Mouse (Mus musculus): Measurements from ENCODE around the gene Rln1. TPM values are rescaled to one million over a fixed set of nuclear protein-coding genes. Genes with fewer than 3 reads are reported as not detected.

Rln1 gene
- total RNA-seq, 2 experiments from 2014 or later, result 2.2 to 4.1 TPM

GRCm38 (mm10) chr19:29368041-29368440, 33.6 kb upstream of the Rln1 start:
- no peak overlapping the region for H3K27ac ChIP-seq
- H3K4me3 ChIP-seq, result no peak overlapping the region
- no peak for TF ChIP-seq CTCF (conservative IDR thresholded peaks at IDR 0.05)
- DNase-seq (ENCODE audit: low spot score in 2 of 2), result no peak

GRCm38 (mm10) chr19:29366969-29367622, 32.6 kb upstream of the Rln1 start, which contains the start of the genes Plgrkt and Cd274:
TSS of gene Plgrkt (minus strand) at chr19:29367390.
TSS of gene Cd274 (plus strand) at chr19:29367455.
- Histone ChIP-seq H3K4me3 (peak within 1 kb of the TSS; percentile 75), H3K27ac (peak within 1 kb of the TSS; percentile 72)
- TF ChIP-seq CTCF (conservative IDR thresholded peaks at IDR 0.05), result no peak
- DNase-seq (ENCODE audit: low spot score in 2 of 2), result peak; percentile 22 to 36

- TF ChIP-seq CTCF (conservative IDR thresholded peaks at IDR 0.05), result no peak
Observed at GRCm38 (mm10) chr19:29366226-29366968, 31.9 kb upstream of the Rln1 start.

GRCm38 (mm10) chr19:29365105-29365504, 30.6 kb upstream of the Rln1 start:
- no peak for TF ChIP-seq CTCF (conservative IDR thresholded peaks at IDR 0.05)
- H3K27ac ChIP-seq, result no peak overlapping the region
- DNase-seq (ENCODE audit: low spot score in 2 of 2), result no peak
- no peak overlapping the region for H3K4me3 ChIP-seq

More at GRCm38 (mm10) chr19:29366226-29366968, 31.9 kb upstream of the Rln1 start:
- DNase-seq (ENCODE audit: low spot score in 2 of 2), result no peak
- H3K27ac ChIP-seq, result peak overlapping the region; percentile 72; the same call in 1 of the 2 replicates
- H3K4me3 ChIP-seq, result peak overlapping the region; percentile 75

GRCm38 (mm10) chr19:29364076-29364475, 29.6 kb upstream of the Rln1 start:
- H3K27ac ChIP-seq, result no peak overlapping the region
- no peak overlapping the region for H3K4me3 ChIP-seq
- DNase-seq (ENCODE audit: low spot score in 2 of 2), result no peak
- no peak for TF ChIP-seq CTCF (conservative IDR thresholded peaks at IDR 0.05)

GRCm38 (mm10) chr19:29363557-29363956, 29.1 kb upstream of the Rln1 start:
- no peak for TF ChIP-seq CTCF (conservative IDR thresholded peaks at IDR 0.05)
- Histone ChIP-seq H3K4me3 (no peak overlapping the region), H3K27ac (no peak overlapping the region)
- no peak for DNase-seq (ENCODE audit: low spot score in 2 of 2)

- TF ChIP-seq CTCF (conservative IDR thresholded peaks at IDR 0.05), result no peak
- DNase-seq (ENCODE audit: low spot score in 2 of 2), result no peak
Observed at GRCm38 (mm10) chr19:29362173-29362930, 27.9 kb upstream of the Rln1 start.

GRCm38 (mm10) chr19:29361468-29362130, 27.1 kb upstream of the Rln1 start:
- H3K4me3 ChIP-seq, result peak overlapping the region; percentile 85
- peak; percentile 86 to 92 for DNase-seq (ENCODE audit: low spot score in 2 of 2)
- peak overlapping the region; percentile 89 for H3K27ac ChIP-seq
- TF ChIP-seq CTCF (conservative IDR thresholded peaks at IDR 0.05), result no peak

More at GRCm38 (mm10) chr19:29362173-29362930, 27.9 kb upstream of the Rln1 start:
- Histone ChIP-seq H3K4me3 (peak overlapping the region; percentile 85), H3K27ac (peak overlapping the region; percentile 89)

- Histone ChIP-seq H3K4me3 (no peak overlapping the region), H3K27ac (no peak overlapping the region)
- TF ChIP-seq CTCF (conservative IDR thresholded peaks at IDR 0.05), result no peak
- DNase-seq (ENCODE audit: low spot score in 2 of 2), result no peak
Observed at GRCm38 (mm10) chr19:29360251-29360650, 25.8 kb upstream of the Rln1 start.

- TF ChIP-seq CTCF (conservative IDR thresholded peaks at IDR 0.05), result no peak
- H3K27ac ChIP-seq, result no peak overlapping the region
- no peak for DNase-seq (ENCODE audit: low spot score in 2 of 2)
- H3K4me3 ChIP-seq, result no peak overlapping the region
Observed at GRCm38 (mm10) chr19:29356281-29356680, 21.8 kb upstream of the Rln1 start.

GRCm38 (mm10) chr19:29354895-29355877, 20.7 kb upstream of the Rln1 start:
- peak; percentile 81 to 90 for DNase-seq (ENCODE audit: low spot score in 2 of 2)
- Histone ChIP-seq H3K4me3 (peak overlapping the region; percentile 25), H3K27ac (peak overlapping the region; percentile 57; the same call in 1 of the 2 replicates)
- peak; percentile 94 for TF ChIP-seq CTCF (conservative IDR thresholded peaks at IDR 0.05)

All from layer of hippocampus, adult 2 months (tissue).